Mouse (Mus musculus): ENCODE data around the gene Npff. TPM values are rescaled to one million over a fixed set of nuclear protein-coding genes. Genes with fewer than 3 reads are reported as not detected.

The Npff gene
- polyA plus RNA-seq, 1 experiment from 2014 or later = 2.4 TPM

DNA sequence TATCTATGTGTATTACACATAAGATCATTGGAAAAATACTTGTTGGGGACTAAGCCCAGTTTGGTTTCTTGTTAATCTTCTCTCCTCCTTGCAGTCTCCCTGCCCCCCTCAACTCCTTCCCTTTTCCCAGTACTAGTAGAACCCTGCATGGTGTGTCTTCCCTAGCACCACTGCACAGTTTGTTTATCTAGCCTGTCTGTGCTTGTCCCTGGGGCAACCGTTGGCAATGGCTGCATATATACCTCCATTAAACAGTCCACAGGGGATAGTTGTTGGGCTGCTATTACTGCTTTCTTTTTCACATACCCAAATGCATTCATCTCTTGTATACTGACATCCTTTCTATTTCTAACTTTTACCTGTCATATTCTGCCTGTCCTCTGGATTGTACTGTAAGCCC, 37.1 kb downstream of the Npff start:
- DNase-seq (ENCODE audit: low spot score) = no peak
- Histone ChIP-seq H3K4me1 (replicated peaks) (no peaks in the 10 kb centered on the region), H3K9me3 (no peaks in the 10 kb centered on the region), H3K4me3 (no peak overlapping the region), H3K27ac (no peak overlapping the region), H3K27me3 (ENCODE audit: insufficient read depth, poor library complexity, severe bottlenecking) (no peaks in the 10 kb centered on the region), H3K36me3 (peaks cover 100% of the 10 kb centered on the region)
- 84% methylated on average over 1 of the region's 1 CpGs for WGBS

DNA sequence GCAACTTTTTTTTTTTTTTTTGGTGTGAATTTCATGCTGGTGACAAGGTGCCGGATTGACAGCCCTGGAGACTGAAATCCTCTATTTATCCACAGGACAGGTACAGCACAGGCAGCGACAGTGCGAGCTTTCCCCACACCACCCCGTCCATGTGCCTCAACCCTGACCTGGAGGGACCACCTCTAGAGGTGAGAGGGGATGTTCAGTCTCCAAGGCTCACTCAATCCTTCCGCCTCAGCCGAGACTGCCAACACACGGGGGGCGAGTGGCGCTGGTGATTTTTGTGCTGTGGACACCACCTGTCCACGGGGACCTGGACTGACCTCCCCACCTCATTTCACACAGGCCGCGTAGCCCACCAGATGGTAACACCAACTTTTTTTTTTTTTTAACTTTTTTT, 38.9 kb downstream of the Npff start:
- no peak overlapping the region for H3K4me3 ChIP-seq
- H3K27me3 ChIP-seq (ENCODE audit: insufficient read depth, poor library complexity, severe bottlenecking) = no peaks in the 10 kb centered on the region
- no peaks in the 10 kb centered on the region for H3K9me3 ChIP-seq
- peaks cover 99% of the 10 kb centered on the region for H3K36me3 ChIP-seq
- DNase-seq (ENCODE audit: low spot score) = no peak
- no peak overlapping the region for H3K27ac ChIP-seq
- H3K4me1 ChIP-seq (replicated peaks) = no peaks in the 10 kb centered on the region
- WGBS = 94% methylated on average over 12 of the region's 12 CpGs

DNA sequence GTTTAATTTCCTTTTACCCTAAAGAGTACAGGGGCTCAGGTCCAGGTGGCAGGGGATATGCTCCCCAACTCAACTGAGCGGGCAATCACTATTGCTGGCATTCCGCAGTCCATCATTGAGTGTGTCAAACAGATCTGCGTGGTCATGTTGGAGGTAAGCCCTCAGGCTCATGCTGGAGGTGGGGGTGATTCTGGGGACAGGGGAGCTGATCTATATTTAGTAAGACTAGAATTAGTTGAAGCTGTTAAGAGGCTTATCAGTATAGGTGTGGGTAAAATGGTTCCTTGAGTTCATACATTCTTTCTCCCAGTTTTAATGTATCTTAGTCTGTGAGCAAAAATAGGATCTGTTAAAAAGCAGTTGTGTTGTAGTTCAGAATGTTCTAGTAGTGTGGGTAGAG, 41.6 kb downstream of the Npff start:
- Histone ChIP-seq H3K27me3 (ENCODE audit: insufficient read depth, poor library complexity, severe bottlenecking) (no peaks in the 10 kb centered on the region), H3K27ac (no peak overlapping the region), H3K9me3 (no peaks in the 10 kb centered on the region), H3K4me3 (no peak overlapping the region), H3K36me3 (peaks cover 97% of the 10 kb centered on the region), H3K4me1 (replicated peaks) (no peaks in the 10 kb centered on the region)
- DNase-seq (ENCODE audit: low spot score) = no peak
- 93% methylated on average over 3 of the region's 3 CpGs for WGBS

DNA sequence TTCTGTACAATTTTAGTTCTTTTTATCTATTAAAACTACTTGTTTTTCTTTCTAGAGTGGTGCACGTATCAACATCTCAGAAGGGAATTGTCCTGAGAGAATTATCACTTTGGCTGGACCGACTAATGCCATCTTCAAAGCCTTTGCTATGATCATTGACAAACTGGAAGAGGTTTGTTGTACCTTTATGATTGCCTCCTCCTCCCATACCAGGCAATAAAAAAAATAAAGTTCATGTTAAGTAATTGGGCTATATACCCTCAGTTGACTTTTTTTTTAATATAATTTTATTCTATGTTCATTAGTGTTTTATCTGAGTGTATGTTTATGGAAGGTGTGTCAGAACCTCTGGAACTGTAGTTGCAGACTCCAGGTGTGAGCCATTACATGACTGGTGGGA, 50.2 kb downstream of the Npff start:
- no peak for DNase-seq (ENCODE audit: low spot score)
- Histone ChIP-seq H3K27me3 (ENCODE audit: insufficient read depth, poor library complexity, severe bottlenecking) (no peaks in the 10 kb centered on the region), H3K4me3 (no peak overlapping the region), H3K4me1 (replicated peaks) (peaks cover 19% of the 10 kb centered on the region), H3K27ac (no peak overlapping the region), H3K36me3 (peaks cover 69% of the 10 kb centered on the region), H3K9me3 (no peaks in the 10 kb centered on the region)
- WGBS = 92% methylated on average over 2 of the region's 2 CpGs

Other genes with a start within 250 kb of the Npff start
- 61.5 and 66.1 TPM in 2 replicates for gene Mfsd5, start 245.5 kb downstream of the Npff start, polyA plus RNA-seq (2016; fragmentation: Nextera tagmentation; extraction: Ambion mirVana)
- gene Espl1, start 228.7 kb downstream of the Npff start, polyA plus RNA-seq (2016; fragmentation: Nextera tagmentation; extraction: Ambion mirVana) = 42.6 and 52.2 TPM in 2 replicates
- gene Pfdn5, start 198.8 kb downstream of the Npff start, polyA plus RNA-seq (2016; fragmentation: Nextera tagmentation; extraction: Ambion mirVana) = 331 and 368 TPM in 2 replicates
- gene Myg1, start 193.2 kb downstream of the Npff start, polyA plus RNA-seq (2016; fragmentation: Nextera tagmentation; extraction: Ambion mirVana) = 119 and 120 TPM in 2 replicates
- 102 and 122 TPM in 2 replicates for gene Aaas, start 174.2 kb downstream of the Npff start, polyA plus RNA-seq (2016; fragmentation: Nextera tagmentation; extraction: Ambion mirVana)
- gene Sp7, start 157.8 kb downstream of the Npff start, polyA plus RNA-seq (2016; fragmentation: Nextera tagmentation; extraction: Ambion mirVana) = 1.0 and 1.2 TPM in 2 replicates
- 6.1 and 9.3 TPM in 2 replicates for gene Sp1, start 118.8 kb downstream of the Npff start, polyA plus RNA-seq (2016; fragmentation: Nextera tagmentation; extraction: Ambion mirVana)
- gene Amhr2, start 79.6 kb downstream of the Npff start, polyA plus RNA-seq (2016; fragmentation: Nextera tagmentation; extraction: Ambion mirVana) = 0.17 and 0.18 TPM in 2 replicates
- 84.3 and 98.2 TPM in 2 replicates for gene Prr13, start 65.9 kb downstream of the Npff start, polyA plus RNA-seq (2016; fragmentation: Nextera tagmentation; extraction: Ambion mirVana)
- gene Pcbp2, start 54.4 kb downstream of the Npff start, polyA plus RNA-seq (2016; fragmentation: Nextera tagmentation; extraction: Ambion mirVana) = 166 and 207 TPM in 2 replicates
- gene Gm10337, start 21.2 kb downstream of the Npff start, polyA plus RNA-seq (2016; fragmentation: Nextera tagmentation; extraction: Ambion mirVana) = 3.9 and 11.3 TPM in 2 replicates
- 27.1 and 35.2 TPM in 2 replicates for gene Map3k12, start 7.9 kb downstream of the Npff start, polyA plus RNA-seq (2016; fragmentation: Nextera tagmentation; extraction: Ambion mirVana)
- 132 and 135 TPM in 2 replicates for gene Tarbp2, start 6.8 kb downstream of the Npff start, polyA plus RNA-seq (2016; fragmentation: Nextera tagmentation; extraction: Ambion mirVana)
- gene Gm28047, start 100.1 kb upstream of the Npff start, polyA plus RNA-seq (2016; fragmentation: Nextera tagmentation; extraction: Ambion mirVana) = not detected in 2 replicates
- 17.5 and 20.4 TPM in 2 replicates for gene Atf7, start 100.5 kb upstream of the Npff start, polyA plus RNA-seq (2016; fragmentation: Nextera tagmentation; extraction: Ambion mirVana)
- 63.3 and 73.4 TPM in 2 replicates for gene Atp5g2, start 147.4 kb upstream of the Npff start, polyA plus RNA-seq (2016; fragmentation: Nextera tagmentation; extraction: Ambion mirVana)
- gene Calcoco1, start 197.2 kb upstream of the Npff start, polyA plus RNA-seq (2016; fragmentation: Nextera tagmentation; extraction: Ambion mirVana) = 32.1 and 38.5 TPM in 2 replicates

Data from hindbrain, embryonic 10.5 days (tissue).